Mouse (Mus musculus) stomach, embryonic 16.5 days (tissue): ENCODE results near the gene Dennd4a. TPM values are rescaled to one million over a fixed set of nuclear protein-coding genes. Genes with fewer than 3 reads are reported as not detected.
A peak's percentile ranks its signal among the peaks of the same experiment; 100 is the strongest.

Experiments
- ATAC-seq: fragments of 200-750 bp; cut with Nextera tagmentation; 2 replicates; pipeline ENCODE4 v1.8.0; 2017; ENCODE audit warnings: moderate number of reproducible peaks, moderate TSS enrichment; ENCODE audit not compliant: insufficient read depth, low FRiP score
- H3K27ac ChIP-seq: fragments of 300-500 bp; sonication (generic); 2 replicates; pipeline ENCODE4 v1.5.1; 2014; ENCODE audit warnings: low read length
- H3K27me3 ChIP-seq: fragments of 300-500 bp; sonication (generic); 2 replicates; pipeline ENCODE4 v1.6.1; 2014; ENCODE audit warnings: low read length, control low read depth, mixed read lengths; ENCODE audit not compliant: control insufficient read depth, insufficient read depth
- H3K36me3 ChIP-seq: fragments of 300-500 bp; sonication (generic); 2 replicates; pipeline ENCODE4 v1.6.1; 2014; ENCODE audit warnings: low read length; ENCODE audit not compliant: control insufficient read depth, insufficient read depth
- H3K4me1 ChIP-seq: fragments of 300-500 bp; sonication (generic); 2 replicates; pipeline ENCODE4 v1.6.1; 2014; ENCODE audit warnings: low read length, control low read depth, mixed read lengths; ENCODE audit not compliant: control insufficient read depth, insufficient read depth
- H3K4me2 ChIP-seq: fragments of 300-500 bp; sonication (generic); 2 replicates; pipeline ENCODE4 v1.6.1; 2014; ENCODE audit warnings: low read depth, low read length, mixed read lengths
- H3K4me3 ChIP-seq: fragments of 300-500 bp; sonication (generic); replicated peaks from 2 replicates; pipeline ENCODE4 v1.5.1; 2014; ENCODE audit warnings: mild to moderate bottlenecking, low read length
- H3K9ac ChIP-seq: fragments of 300-500 bp; sonication (generic); 2 replicates; pipeline ENCODE4 v1.6.1; 2014; ENCODE audit warnings: low read length
- H3K9me3 ChIP-seq: fragments of 300-500 bp; sonication (generic); replicated peaks from 2 replicates; pipeline ENCODE4 v1.6.1; 2016; ENCODE audit warnings: low read length, control low read depth; ENCODE audit not compliant: control insufficient read depth
- WGBS: fragments of 180-500 bp; shearing (Covaris S2); extraction: QIAGEN DNeasy Blood & Tissue Kit; methylation state at CpG from one replicate; pipeline ENCODE4 v1.1.7; 2014; 5-methylcytosine and 5-hydroxymethylcytosine counted together
- polyA plus RNA-seq: library from polyadenylated mRNA; unstranded; fragments of >200 nt; fragmentation: Nextera tagmentation; extraction: Ambion mirVana; gene quantifications from 2 replicates; pipeline ENCODE4 v1.2.1, GENCODE M21; 2015

The Dennd4a gene
- polyA plus RNA-seq, 1 experiment from 2014 or later, result 8.3 TPM

GRCm38 (mm10) chr9:64793794-64794193, 17.3 kb upstream of the Dennd4a start:
- Histone ChIP-seq H3K4me2 (no peak overlapping the region), H3K4me3 (no peak overlapping the region), H3K27ac (peak overlapping the region; percentile 24; the same call in 1 of the 2 replicates), H3K36me3 (no peaks in the 10 kb centered on the region), H3K9ac (no peak overlapping the region), H3K4me1 (no peaks in the 10 kb centered on the region), H3K9me3 (no peaks in the 10 kb centered on the region), H3K27me3 (no peaks in the 10 kb centered on the region)
- ATAC-seq, result no peak
- 66% methylated on average over 3 of the region's 3 CpGs for WGBS

GRCm38 (mm10) chr9:64794448-64795420, 16.4 kb upstream of the Dennd4a start:
- Histone ChIP-seq H3K4me3 (no peak overlapping the region), H3K36me3 (no peaks in the 10 kb centered on the region), H3K4me2 (no peak overlapping the region), H3K9me3 (no peaks in the 10 kb centered on the region), H3K9ac (no peak overlapping the region), H3K27ac (no peak overlapping the region; the same call in 1 of the 2 replicates), H3K27me3 (no peaks in the 10 kb centered on the region), H3K4me1 (no peaks in the 10 kb centered on the region)
- no peak for ATAC-seq
- 74% methylated on average over 6 of the region's 6 CpGs for WGBS

GRCm38 (mm10) chr9:64795846-64796615, 15.1 kb upstream of the Dennd4a start:
- ATAC-seq, result no peak
- Histone ChIP-seq H3K27me3 (no peaks in the 10 kb centered on the region), H3K4me2 (no peak overlapping the region), H3K27ac (no peak overlapping the region), H3K36me3 (no peaks in the 10 kb centered on the region), H3K4me3 (no peak overlapping the region), H3K9ac (no peak overlapping the region), H3K9me3 (peaks cover 6% of the 10 kb centered on the region; the same call in 1 of the 2 replicates), H3K4me1 (no peaks in the 10 kb centered on the region)
- WGBS, result 59% methylated on average over 3 of the region's 3 CpGs

GRCm38 (mm10) chr9:64797392-64797791, 13.7 kb upstream of the Dennd4a start:
- H3K36me3 ChIP-seq, result no peaks in the 10 kb centered on the region
- no peak overlapping the region for H3K4me3 ChIP-seq
- no peak overlapping the region for H3K4me2 ChIP-seq
- no peaks in the 10 kb centered on the region for H3K4me1 ChIP-seq
- no peak overlapping the region for H3K27ac ChIP-seq
- H3K9me3 ChIP-seq, result peaks cover 6% of the 10 kb centered on the region; the same call in 1 of the 2 replicates
- ATAC-seq, result no peak
- H3K9ac ChIP-seq, result no peak overlapping the region
- WGBS, result 91% methylated on average over 4 of the region's 4 CpGs
- H3K27me3 ChIP-seq, result no peaks in the 10 kb centered on the region

GRCm38 (mm10) chr9:64798099-64798498, 13.0 kb upstream of the Dennd4a start:
- ATAC-seq, result no peak
- Histone ChIP-seq H3K9ac (no peak overlapping the region), H3K27me3 (no peaks in the 10 kb centered on the region), H3K4me2 (no peak overlapping the region), H3K4me3 (no peak overlapping the region), H3K36me3 (no peaks in the 10 kb centered on the region), H3K9me3 (peaks cover 6% of the 10 kb centered on the region; the same call in 1 of the 2 replicates), H3K4me1 (no peaks in the 10 kb centered on the region), H3K27ac (no peak overlapping the region)

- WGBS, result 70% methylated on average over 2 of the region's 2 CpGs
These were observed 12.3 kb upstream of the Dennd4a start for GRCm38 (mm10) chr9:64798859-64799258.

GRCm38 (mm10) chr9:64799504-64799903, 11.6 kb upstream of the Dennd4a start:
- no peak overlapping the region for H3K4me3 ChIP-seq
- H3K9ac ChIP-seq, result no peak overlapping the region
- ATAC-seq, result no peak
- H3K36me3 ChIP-seq, result no peaks in the 10 kb centered on the region
- H3K4me1 ChIP-seq, result no peaks in the 10 kb centered on the region
- 86% methylated on average over 5 of the region's 5 CpGs for WGBS
- no peak overlapping the region for H3K27ac ChIP-seq
- H3K4me2 ChIP-seq, result no peak overlapping the region
- H3K27me3 ChIP-seq, result no peaks in the 10 kb centered on the region
- peaks cover 6% of the 10 kb centered on the region; the same call in 1 of the 2 replicates for H3K9me3 ChIP-seq

More at GRCm38 (mm10) chr9:64798859-64799258, 12.3 kb upstream of the Dennd4a start:
- H3K9me3 ChIP-seq, result peaks cover 6% of the 10 kb centered on the region; the same call in 1 of the 2 replicates
- H3K4me1 ChIP-seq, result no peaks in the 10 kb centered on the region
- no peaks in the 10 kb centered on the region for H3K36me3 ChIP-seq
- H3K27ac ChIP-seq, result no peak overlapping the region
- no peak overlapping the region for H3K4me2 ChIP-seq
- no peaks in the 10 kb centered on the region for H3K27me3 ChIP-seq
- no peak overlapping the region for H3K4me3 ChIP-seq
- H3K9ac ChIP-seq, result no peak overlapping the region
- ATAC-seq, result no peak

- ATAC-seq, result no peak
- Histone ChIP-seq H3K4me3 (no peak overlapping the region), H3K4me1 (no peaks in the 10 kb centered on the region), H3K9me3 (peaks cover 6% of the 10 kb centered on the region; the same call in 1 of the 2 replicates), H3K4me2 (no peak overlapping the region), H3K27me3 (no peaks in the 10 kb centered on the region), H3K27ac (no peak overlapping the region), H3K36me3 (no peaks in the 10 kb centered on the region), H3K9ac (no peak overlapping the region)
- 83% methylated on average over 5 of the region's 5 CpGs for whole genome bisulfite sequencing
These were observed 8.6 kb upstream of the Dennd4a start for GRCm38 (mm10) chr9:64802561-64802960.
